Mouse (Mus musculus): ENCODE measurements around the gene Ttf1.

DNA sequence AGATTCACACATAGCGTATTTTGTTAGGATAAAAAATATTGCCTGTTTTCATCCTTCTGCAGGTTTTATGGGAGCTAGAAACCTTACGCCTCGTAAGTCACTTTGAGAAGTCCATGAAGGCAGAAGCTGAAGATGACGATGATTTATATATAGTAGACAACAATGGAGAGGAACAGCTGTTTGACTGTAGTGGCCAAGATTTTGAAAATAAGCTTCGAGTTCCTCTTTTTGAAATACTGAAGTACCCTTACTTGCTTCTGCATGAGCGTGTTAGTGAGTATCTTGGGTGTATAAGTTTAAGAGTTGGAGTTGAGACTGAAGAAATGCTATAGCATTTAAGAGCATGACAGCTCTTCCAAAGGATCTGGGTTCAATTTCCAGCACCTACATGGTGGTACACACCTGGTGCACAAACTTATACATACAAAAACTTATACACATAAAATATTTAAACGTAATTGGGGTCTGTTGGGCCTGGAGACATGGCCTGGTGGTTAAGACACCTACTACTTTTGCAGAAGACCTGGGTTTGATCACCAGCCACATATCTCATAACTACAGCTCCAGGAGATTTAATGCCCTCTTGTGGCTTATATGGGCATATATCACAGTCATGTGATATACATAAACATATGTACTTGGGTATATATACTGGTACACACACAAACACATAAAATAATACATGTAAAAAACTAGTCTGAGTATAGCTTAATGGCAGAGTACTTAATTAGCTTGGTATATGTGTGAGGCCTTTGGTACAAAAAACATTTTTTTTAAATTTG lies 70.2 kb downstream of the Ttf1 start:
- TF ChIP-seq GATA1 (IDR thresholded peaks at IDR 0.05; ENCODE audit: borderline replicate concordance, low read length) (no peak), FLI1 (IDR thresholded peaks at IDR 0.05; ENCODE audit: low read length) (no peak)
